Mouse (Mus musculus) liver, embryonic 11.5 days (tissue): Measurements from ENCODE around the gene Bmp10. TPM values are rescaled to one million over a fixed set of nuclear protein-coding genes. Genes with fewer than 3 reads are reported as not detected.
A peak's percentile ranks its signal among the peaks of the same experiment; 100 is the strongest.

Experiments used
- ATAC-seq: fragments of 200-750 bp; cut with Nextera tagmentation; replicated peaks from 2 replicates; pipeline ENCODE4 v1.8.0; 2017; ENCODE audit warnings: moderate number of reproducible peaks, mild to moderate bottlenecking, moderate TSS enrichment, moderate library complexity; ENCODE audit not compliant: low FRiP score
- DNase-seq: peaks from one replicate; pipeline ENCODE4 v3.0.0-alpha.2; 2017; ENCODE audit warnings: low spot score
- H3K27ac ChIP-seq: fragments of 300-500 bp; sonication (generic); 2 replicates; pipeline ENCODE4 v1.5.1; 2014; ENCODE audit warnings: mild to moderate bottlenecking, low read depth, low read length, control low read depth
- H3K27me3 ChIP-seq: fragments of 300-500 bp; sonication (generic); replicated peaks from 2 replicates; pipeline ENCODE4 v1.6.1; 2014; ENCODE audit warnings: low read length, mixed read lengths; ENCODE audit not compliant: control insufficient read depth, insufficient read depth
- H3K36me3 ChIP-seq: fragments of 300-500 bp; sonication (generic); 2 replicates; pipeline ENCODE4 v1.6.1; 2014; ENCODE audit warnings: mild to moderate bottlenecking, low read length, moderate library complexity, mixed read lengths; ENCODE audit not compliant: control insufficient read depth, insufficient read depth
- H3K4me1 ChIP-seq: fragments of 300-500 bp; sonication (generic); replicated peaks from 2 replicates; pipeline ENCODE4 v1.6.1; 2014; ENCODE audit warnings: low read length, mixed read lengths; ENCODE audit not compliant: control insufficient read depth, insufficient read depth
- H3K4me2 ChIP-seq: fragments of 300-500 bp; sonication (generic); 2 replicates; pipeline ENCODE4 v1.6.1; 2014; ENCODE audit warnings: mild to moderate bottlenecking, control low read depth, moderate library complexity
- H3K4me3 ChIP-seq: fragments of 300-500 bp; sonication (generic); 2 replicates; pipeline ENCODE4 v1.5.1; 2014; ENCODE audit warnings: low read depth, low read length, control low read depth
- H3K9ac ChIP-seq: fragments of 300-500 bp; sonication (generic); 2 replicates; pipeline ENCODE4 v1.6.1; 2014; ENCODE audit warnings: low read depth, low read length, control low read depth
- H3K9me3 ChIP-seq: fragments of 300-500 bp; sonication (generic); 2 replicates; pipeline ENCODE4 v1.6.1; 2016; ENCODE audit warnings: low read length, inconsistent platforms, mixed read lengths; ENCODE audit not compliant: control insufficient read depth
- WGBS: fragments of 180-500 bp; shearing (Covaris S2); extraction: QIAGEN DNeasy Blood & Tissue Kit; methylation state at CpG from one replicate; pipeline ENCODE4 v1.1.7; 2014; 5-methylcytosine and 5-hydroxymethylcytosine counted together
- polyA plus RNA-seq: library from polyadenylated mRNA; unstranded; fragments of >200 nt; fragmentation: Nextera tagmentation; extraction: Ambion mirVana; gene quantifications from 2 replicates; pipeline ENCODE4 v1.2.1, GENCODE M21; 2014

Bmp10 gene
- polyA plus RNA-seq: 0.75 and 0.82 TPM in 2 replicates

- 57% methylated on average over 7 of the region's 7 CpGs for WGBS
- H3K9me3 ChIP-seq: no peaks in the 10 kb centered on the region
- 0 out of 2 replicates have a peak within 1 kb of the TSS, but pooled peaks have one; percentile 46 for H3K9ac ChIP-seq
- no peaks in the 10 kb centered on the region for H3K36me3 ChIP-seq
- H3K27me3 ChIP-seq: no peaks in the 10 kb centered on the region
- H3K4me2 ChIP-seq: no peak within 1 kb of the TSS
- H3K4me1 ChIP-seq: peaks cover 5% of the 10 kb centered on the region
- H3K27ac ChIP-seq: peak within 1 kb of the TSS; percentile 25; the same call in 1 of the 2 replicates
- no peak for ATAC-seq
- DNase-seq: no peak
- H3K4me3 ChIP-seq: peak within 1 kb of the TSS; percentile 29
These were observed at the start of gene Bmp10 for GRCm38 (mm10) chr6:87428487-87429044. TSS of gene Bmp10 (plus strand) at chr6:87428994.

GRCm38 (mm10) chr6:87383926-87384691 lies 44.7 kb upstream of the Bmp10 start:
- Histone ChIP-seq H3K27ac (no peak overlapping the region), H3K27me3 (peaks cover 21% of the 10 kb centered on the region), H3K4me2 (peak overlapping the region; percentile 36), H3K4me3 (no peak overlapping the region), H3K9ac (no peak overlapping the region), H3K9me3 (no peaks in the 10 kb centered on the region), H3K36me3 (no peaks in the 10 kb centered on the region), H3K4me1 (no peaks in the 10 kb centered on the region; the same call in 1 of the 2 replicates)
- ATAC-seq (no peak), DNase-seq (no peak)
- 12% methylated on average over 24 of the region's 24 CpGs for WGBS

GRCm38 (mm10) chr6:87384761-87385160 lies 44.0 kb upstream of the Bmp10 start:
- Histone ChIP-seq H3K36me3 (no peaks in the 10 kb centered on the region), H3K27ac (no peak overlapping the region), H3K4me2 (no peak overlapping the region), H3K4me3 (no peak overlapping the region), H3K4me1 (peaks cover 3% of the 10 kb centered on the region; the same call in 1 of the 2 replicates), H3K9me3 (no peaks in the 10 kb centered on the region), H3K27me3 (peaks cover 21% of the 10 kb centered on the region), H3K9ac (no peak overlapping the region)
- WGBS: 47% methylated on average over 5 of the region's 6 CpGs
- ATAC-seq (no peak), DNase-seq (no peak)

DNA sequence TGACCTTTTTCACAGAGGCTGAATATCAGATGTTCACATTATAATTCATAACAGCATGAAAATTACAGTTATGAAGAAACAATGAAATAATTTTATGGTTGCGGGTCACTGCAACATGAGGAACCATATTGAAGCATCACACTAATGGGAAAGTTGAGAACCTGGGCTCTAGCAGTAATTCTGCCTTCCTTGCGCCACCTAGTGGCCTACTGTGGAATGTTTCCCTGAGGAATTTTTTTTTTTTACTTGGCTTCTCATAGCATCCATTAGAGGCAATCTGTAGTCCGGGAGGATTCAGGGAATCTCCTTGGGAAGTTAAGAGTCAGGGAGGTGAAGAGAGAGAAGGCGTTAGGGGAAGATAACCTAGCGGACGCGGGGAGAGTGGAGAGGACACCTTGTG lies 42.6 kb upstream of the Bmp10 start:
- DNase-seq: no peak
- no peak for ATAC-seq
- H3K9ac ChIP-seq: no peak overlapping the region
- no peaks in the 10 kb centered on the region for H3K9me3 ChIP-seq
- no peaks in the 10 kb centered on the region for H3K36me3 ChIP-seq
- H3K27me3 ChIP-seq: peaks cover 18% of the 10 kb centered on the region
- H3K4me2 ChIP-seq: no peak overlapping the region
- H3K4me3 ChIP-seq: no peak overlapping the region
- H3K4me1 ChIP-seq: peaks cover 3% of the 10 kb centered on the region; the same call in 1 of the 2 replicates
- no peak overlapping the region for H3K27ac ChIP-seq
- 10% methylated on average over 7 of the region's 7 CpGs for WGBS

DNA sequence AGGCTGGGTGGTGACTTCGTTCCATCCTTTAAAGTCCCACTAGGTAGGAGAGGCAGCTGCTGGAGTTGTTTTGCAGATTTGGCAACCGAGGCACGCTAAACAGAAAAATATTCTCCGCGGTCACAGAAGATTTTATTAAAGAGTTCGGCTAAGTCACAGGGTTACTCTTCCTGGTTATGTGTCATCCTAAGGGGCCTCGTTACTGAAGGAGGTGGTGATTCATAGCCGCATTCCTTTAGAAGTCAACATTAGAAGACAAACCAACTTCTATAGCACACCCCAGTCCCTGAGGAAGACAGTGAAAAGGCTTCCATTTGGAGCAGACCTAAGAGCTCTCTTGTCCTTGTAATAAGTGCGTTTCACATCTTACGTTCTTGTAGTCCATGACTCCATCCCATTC lies 42.1 kb upstream of the Bmp10 start:
- Histone ChIP-seq H3K4me2 (no peak overlapping the region), H3K9me3 (no peaks in the 10 kb centered on the region), H3K27me3 (peaks cover 18% of the 10 kb centered on the region), H3K4me3 (no peak overlapping the region), H3K27ac (no peak overlapping the region), H3K9ac (no peak overlapping the region), H3K4me1 (peaks cover 3% of the 10 kb centered on the region; the same call in 1 of the 2 replicates), H3K36me3 (no peaks in the 10 kb centered on the region)
- DNase-seq (no peak), ATAC-seq (no peak)
- whole genome bisulfite sequencing: 79% methylated on average over 10 of the region's 10 CpGs

DNA sequence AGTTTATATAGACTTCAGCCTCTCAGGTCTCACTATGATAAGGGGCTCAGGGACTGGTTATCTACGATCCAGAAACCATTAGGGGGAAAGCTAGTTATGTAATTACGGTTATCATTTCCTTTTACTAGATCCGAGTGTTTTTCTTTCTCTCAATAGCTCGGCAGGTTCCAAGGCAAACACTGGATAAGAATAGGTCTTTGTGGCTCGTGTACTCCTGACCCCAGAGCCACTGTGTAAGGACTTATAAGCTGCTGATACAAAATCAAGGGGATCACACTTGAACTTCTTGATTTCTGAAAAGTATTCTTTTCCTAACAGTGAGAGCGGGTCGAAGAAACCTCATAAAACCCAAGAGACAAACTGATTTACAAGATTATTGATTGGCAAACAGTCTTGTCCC lies 39.9 kb upstream of the Bmp10 start, which contains the start of gene Gkn3:
Gene Gkn3 (minus strand): TSS at position 59 of the 400 bp plus-strand sequence.
- H3K9me3 ChIP-seq: no peaks in the 10 kb centered on the region
- no peak for ATAC-seq
- H3K9ac ChIP-seq: no peak within 1 kb of the TSS
- DNase-seq: no peak
- peaks cover 3% of the 10 kb centered on the region; the same call in 1 of the 2 replicates for H3K4me1 ChIP-seq
- no peak within 1 kb of the TSS for H3K27ac ChIP-seq
- H3K27me3 ChIP-seq: peaks cover 6% of the 10 kb centered on the region
- peak within 1 kb of the TSS; percentile 4; the same call in 1 of the 2 replicates for H3K4me2 ChIP-seq
- H3K36me3 ChIP-seq: no peaks in the 10 kb centered on the region
- H3K4me3 ChIP-seq: no peak within 1 kb of the TSS
- 48% methylated on average over 7 of the region's 7 CpGs for WGBS

- H3K9me3 ChIP-seq: no peaks in the 10 kb centered on the region
- H3K4me2 ChIP-seq: no peak overlapping the region
- WGBS: 29% methylated on average over 5 of the region's 5 CpGs
- no peaks in the 10 kb centered on the region for H3K36me3 ChIP-seq
- no peak overlapping the region for H3K9ac ChIP-seq
- no peak overlapping the region for H3K4me3 ChIP-seq
- peaks cover 4% of the 10 kb centered on the region for H3K27me3 ChIP-seq
- peaks cover 3% of the 10 kb centered on the region; the same call in 1 of the 2 replicates for H3K4me1 ChIP-seq
- DNase-seq (no peak), ATAC-seq (no peak)
- H3K27ac ChIP-seq: no peak overlapping the region
These were observed 39.3 kb upstream of the Bmp10 start for GRCm38 (mm10) chr6:87389455-87389989.

DNA sequence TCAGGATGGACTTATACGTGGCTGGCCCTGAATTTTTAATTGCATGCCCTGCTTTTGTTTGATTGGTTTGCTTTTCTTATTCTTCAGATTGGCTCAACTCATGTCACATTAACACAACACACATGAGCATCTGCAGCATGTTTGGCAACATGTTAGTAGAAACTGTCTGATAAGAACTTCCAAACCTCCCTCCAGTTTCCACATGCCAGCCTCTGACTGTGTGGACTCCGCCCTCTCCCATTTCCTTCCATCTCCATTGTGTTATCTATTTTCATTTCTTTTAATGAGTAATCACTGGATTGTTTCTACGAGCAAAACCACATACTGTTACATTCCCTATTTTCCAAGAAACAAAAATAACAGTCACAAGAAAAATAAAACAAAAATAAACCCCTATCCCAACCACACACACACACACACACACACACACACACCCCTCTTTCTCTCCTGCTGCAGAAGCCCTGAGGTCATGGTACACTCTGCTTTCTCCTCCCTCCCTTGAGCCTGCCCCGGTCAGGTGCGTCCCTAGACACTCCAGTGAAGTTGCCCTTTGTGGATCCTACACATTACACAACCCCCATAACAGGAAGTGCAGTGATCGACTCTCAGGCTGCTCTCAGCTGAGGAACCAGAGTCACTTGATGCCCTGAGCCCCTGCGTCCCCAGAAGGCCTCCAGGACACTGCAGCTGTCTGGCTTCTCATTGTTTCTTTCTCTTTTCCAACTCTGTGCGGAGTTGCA lies 35.2 kb upstream of the Bmp10 start:
- ATAC-seq (peak; percentile 43; the same call in 1 of the 2 replicates), DNase-seq (no peak)
- Histone ChIP-seq H3K9me3 (no peaks in the 10 kb centered on the region), H3K4me1 (peaks cover 3% of the 10 kb centered on the region; the same call in 1 of the 2 replicates), H3K36me3 (no peaks in the 10 kb centered on the region), H3K9ac (no peak overlapping the region), H3K27me3 (no peaks in the 10 kb centered on the region), H3K4me3 (no peak overlapping the region), H3K27ac (no peak overlapping the region), H3K4me2 (no peak overlapping the region)
- WGBS: 44% methylated on average over 8 of the region's 8 CpGs
